Mouse (Mus musculus) bone marrow macrophage, adult 2 months (primary cell): ENCODE results near the gene Yaf2. TPM values are rescaled to one million over a fixed set of nuclear protein-coding genes. Genes with fewer than 3 reads are reported as not detected.
A peak's percentile ranks its signal among the peaks of the same experiment; 100 is the strongest.
"Not testable (repeated sequence)": the region's sequence is repeated elsewhere in the genome, so short reads cannot be mapped to it uniquely, and the experiment has no call there.

Experiments
- H3K27ac ChIP-seq: 2 replicates; pipeline ENCODE4 v1.5.1; 2012; ENCODE audit warnings: low read depth, low read length; ENCODE audit not compliant: insufficient read depth
- H3K4me1 ChIP-seq: 2 replicates; pipeline ENCODE4 v1.6.1; 2012; ENCODE audit warnings: low read length; ENCODE audit not compliant: control insufficient read depth, insufficient read depth
- H3K4me3 ChIP-seq: 2 replicates; pipeline ENCODE4 v1.5.1; 2012; ENCODE audit warnings: mild to moderate bottlenecking, low read length, moderate library complexity; ENCODE audit not compliant: insufficient read depth
- CTCF ChIP-seq: IDR thresholded peaks from 2 replicates; pipeline ENCODE4 v1.5.1; 2012; ENCODE audit warnings: low read depth, mild to moderate bottlenecking, low read length, moderate library complexity
- POLR2A ChIP-seq: IDR thresholded peaks from 2 replicates; pipeline ENCODE4 v1.6.1; 2012; ENCODE audit warnings: mild to moderate bottlenecking, low read depth, low read length, borderline replicate concordance
- polyA plus RNA-seq: library from polyadenylated mRNA; stranded (reverse); fragments of >200 nt; gene quantifications from 2 replicates; pipeline ENCODE4 v1.2.4, GENCODE M21; 2012; ENCODE audit not compliant: missing spikeins, insufficient read depth, insufficient read length

The Yaf2 gene
- polyA plus RNA-seq, result 23.5 and 23.6 TPM in 2 replicates

DNA sequence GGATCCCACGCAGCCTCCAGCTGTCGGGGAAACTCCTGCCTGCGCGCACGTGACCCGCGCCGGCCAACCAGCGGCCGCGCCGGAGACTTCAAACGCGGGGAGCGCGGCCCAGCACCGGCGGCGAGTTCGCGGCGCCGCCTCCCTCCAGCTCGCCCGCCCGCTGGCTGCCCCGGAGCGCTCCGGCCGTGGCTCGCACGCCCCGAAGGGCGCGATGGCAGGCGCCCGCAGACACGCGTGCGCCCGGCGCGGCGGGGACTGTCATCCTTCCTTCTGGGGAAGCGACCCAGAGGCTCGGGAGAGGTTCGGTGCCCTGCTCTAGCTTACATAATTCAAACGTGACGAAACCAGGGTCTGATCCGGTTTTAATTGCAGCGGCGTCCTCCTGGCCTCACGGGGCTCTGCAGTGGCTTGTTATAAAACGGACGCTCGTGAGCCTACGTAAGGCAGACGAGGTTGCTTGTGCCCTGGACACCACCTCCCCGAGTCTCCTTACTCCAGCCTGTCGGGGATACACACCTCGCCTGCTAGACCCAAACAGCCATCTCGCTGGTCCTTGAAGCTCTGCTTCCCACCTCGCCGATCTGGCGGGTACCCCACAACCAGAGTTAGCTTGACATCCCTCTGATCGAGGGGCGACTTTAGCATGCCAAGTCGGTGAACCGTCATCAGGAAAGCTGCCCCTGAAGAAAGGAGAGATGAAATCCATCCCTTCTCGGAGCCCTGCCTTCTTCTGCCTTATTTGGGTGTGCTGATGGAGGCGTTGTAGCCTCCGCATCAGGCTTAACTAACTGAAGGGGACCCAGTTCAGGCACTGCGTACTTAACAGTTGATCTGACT lies at the start of gene Yaf2:
Gene Yaf2, minus strand, starts transcription at position 11 of the 837 bp plus-strand sequence.
- no peak for TF ChIP-seq POLR2A
- TF ChIP-seq CTCF, result 0 out of 2 replicates have a peak, but pooled peaks have one; percentile 9
- Histone ChIP-seq H3K4me1 (peaks cover 12% of the 10 kb centered on the region), H3K4me3 (peak within 1 kb of the TSS; percentile 94), H3K27ac (peak within 1 kb of the TSS; percentile 19; the same call in 1 of the 2 replicates)

DNA sequence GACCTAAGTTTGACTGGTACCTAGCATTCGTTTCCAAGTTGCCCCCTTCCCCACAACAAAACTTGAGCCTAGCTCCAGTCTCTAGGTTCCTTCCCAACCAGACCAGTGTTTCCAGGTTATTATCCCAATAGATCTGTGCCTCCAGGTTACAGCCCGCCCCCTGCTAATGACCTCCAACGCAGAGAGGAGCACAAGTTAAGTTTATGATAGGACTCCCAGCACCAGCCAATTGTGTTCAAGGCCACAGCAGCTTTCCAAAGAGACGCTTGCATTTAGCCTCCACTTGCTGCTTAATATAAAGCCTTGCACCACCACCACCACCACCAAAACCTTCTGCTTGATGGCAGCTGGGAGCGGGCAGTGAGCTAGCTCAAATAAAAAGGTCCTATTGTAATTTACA lies 44.6 kb upstream of the Yaf2 start:
- H3K27ac ChIP-seq, result no peak overlapping the region
- peaks cover 8% of the 10 kb centered on the region for H3K4me1 ChIP-seq
- no peak overlapping the region for H3K4me3 ChIP-seq
- TF ChIP-seq POLR2A, result no peak
- TF ChIP-seq CTCF, result no peak

DNA sequence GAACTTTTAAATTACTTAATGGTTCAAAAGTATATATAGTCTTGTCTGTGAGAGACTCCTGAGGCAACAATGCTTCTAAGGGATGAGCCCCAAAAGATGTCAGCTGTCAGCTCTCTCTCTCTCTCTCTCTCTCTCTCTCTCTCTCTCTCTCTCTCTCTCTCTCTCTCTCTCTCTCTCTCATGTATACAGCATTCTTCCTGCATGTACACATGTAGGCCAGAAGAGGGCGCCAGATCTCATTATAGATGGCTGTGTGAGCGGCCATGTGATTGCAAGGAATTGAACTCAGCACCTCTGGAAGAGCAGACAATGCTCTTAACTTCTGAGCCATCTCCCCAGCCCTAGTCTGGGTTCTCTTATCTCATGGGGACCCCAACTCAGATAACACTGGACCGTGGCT lies 42.4 kb upstream of the Yaf2 start:
- H3K4me3 ChIP-seq, result no peak overlapping the region
- no peak overlapping the region for H3K27ac ChIP-seq
- TF ChIP-seq POLR2A, result no peak
- TF ChIP-seq CTCF, result no peak
- H3K4me1 ChIP-seq, result peaks cover 8% of the 10 kb centered on the region

DNA sequence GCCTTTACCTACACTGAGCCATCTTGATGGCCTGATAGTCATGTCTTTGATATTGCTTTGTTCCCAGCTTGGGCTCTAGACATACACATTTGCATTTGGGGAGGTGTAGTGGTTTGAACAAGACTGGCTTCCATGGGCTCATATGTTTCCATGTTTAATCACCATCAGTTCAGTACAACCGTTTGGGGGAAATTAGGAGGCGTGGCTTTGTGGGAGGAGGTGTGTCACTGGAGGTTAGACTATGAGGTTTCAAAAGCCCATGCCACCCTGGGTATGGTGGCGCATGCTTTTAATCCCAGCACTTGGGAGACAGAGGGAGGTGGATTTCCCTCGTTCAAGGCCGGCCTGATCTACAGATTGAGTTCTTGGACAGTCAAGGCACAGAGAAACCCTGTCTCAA lies 39.0 kb upstream of the Yaf2 start:
- TF ChIP-seq POLR2A, result no peak
- no peak for TF ChIP-seq CTCF

DNA sequence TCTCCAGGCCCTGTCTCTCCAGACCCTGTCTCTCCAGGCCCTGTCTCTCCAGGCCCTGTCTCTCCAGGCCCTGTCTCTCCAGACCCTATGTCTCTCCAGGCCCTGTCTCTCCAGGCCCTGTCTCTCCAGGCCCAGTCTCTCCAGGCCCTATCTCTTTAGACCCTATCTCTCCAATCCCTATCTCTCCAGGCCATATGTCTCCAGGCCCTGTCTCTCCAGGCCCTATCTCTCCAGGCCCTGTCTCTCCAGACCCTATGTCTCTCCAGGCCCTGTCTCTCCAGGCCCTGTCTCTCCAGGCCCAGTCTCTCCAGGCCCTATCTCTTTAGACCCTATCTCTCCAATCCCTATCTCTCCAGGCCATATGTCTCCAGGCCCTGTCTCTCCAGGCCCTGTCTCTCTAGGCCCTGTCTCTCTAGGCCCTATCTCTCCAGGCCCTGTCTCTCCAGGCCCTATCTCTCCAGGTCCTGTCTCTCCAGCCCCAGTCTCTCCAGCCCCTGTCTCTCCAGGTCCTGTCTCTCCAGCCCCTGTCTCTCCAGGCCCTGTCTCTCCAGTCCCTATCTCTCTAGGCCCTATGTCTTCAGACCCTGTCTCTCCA lies 35.9 kb upstream of the Yaf2 start:
- not testable (repeated sequence) for H3K27ac ChIP-seq, H3K4me1 ChIP-seq, H3K4me3 ChIP-seq

More for the DNA sequence above, 39.0 kb upstream of the Yaf2 start:
- Histone ChIP-seq H3K4me3 (no peak overlapping the region), H3K4me1 (no peaks in the 10 kb centered on the region), H3K27ac (no peak overlapping the region)

DNA sequence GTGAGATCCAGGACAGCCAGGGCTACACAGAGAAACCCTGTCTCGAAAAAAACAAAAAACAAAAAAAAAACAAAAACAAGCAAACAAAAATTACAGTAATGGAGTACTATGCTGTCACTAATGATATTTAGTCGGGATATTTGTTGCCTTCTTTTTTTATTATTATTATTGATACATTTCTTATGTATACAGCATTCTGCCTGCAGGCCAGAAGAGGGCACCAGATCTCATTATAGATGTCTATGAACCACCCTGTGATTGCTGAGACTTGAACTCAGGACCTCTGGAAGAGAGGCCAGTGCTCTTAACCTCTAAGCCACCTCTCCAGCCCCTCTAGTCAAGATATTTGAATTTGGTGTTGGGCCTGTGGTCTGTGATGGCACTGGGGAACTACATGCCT lies 35.1 kb upstream of the Yaf2 start:
- no peaks in the 10 kb centered on the region for H3K4me1 ChIP-seq
- no peak overlapping the region for H3K27ac ChIP-seq
- no peak overlapping the region for H3K4me3 ChIP-seq
- TF ChIP-seq POLR2A, result no peak
- 0 out of 2 replicates have a peak, but pooled peaks have one; percentile 17 for TF ChIP-seq CTCF

DNA sequence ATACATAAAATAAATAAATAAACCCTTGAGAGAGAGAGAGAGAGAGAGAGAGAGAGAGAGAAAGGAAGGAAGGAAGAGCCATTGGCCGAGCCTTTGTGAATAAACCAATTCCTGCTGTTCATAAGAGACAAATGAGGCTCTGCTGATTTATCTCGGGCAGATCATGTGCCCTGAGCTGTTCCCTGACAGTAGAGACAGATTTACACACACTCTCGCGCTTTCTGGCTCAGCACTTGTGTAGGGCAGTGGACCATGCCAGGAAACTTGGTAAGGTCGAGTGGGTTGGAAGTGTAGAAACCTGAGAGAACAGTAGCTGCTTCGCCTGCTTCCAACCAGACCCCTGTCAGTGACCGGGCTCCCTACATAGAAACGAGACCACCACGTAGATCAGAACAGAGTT lies 31.8 kb upstream of the Yaf2 start:
- Histone ChIP-seq H3K27ac (no peak overlapping the region), H3K4me3 (no peak overlapping the region), H3K4me1 (no peaks in the 10 kb centered on the region)
- TF ChIP-seq CTCF, result no peak
- no peak for TF ChIP-seq POLR2A

DNA sequence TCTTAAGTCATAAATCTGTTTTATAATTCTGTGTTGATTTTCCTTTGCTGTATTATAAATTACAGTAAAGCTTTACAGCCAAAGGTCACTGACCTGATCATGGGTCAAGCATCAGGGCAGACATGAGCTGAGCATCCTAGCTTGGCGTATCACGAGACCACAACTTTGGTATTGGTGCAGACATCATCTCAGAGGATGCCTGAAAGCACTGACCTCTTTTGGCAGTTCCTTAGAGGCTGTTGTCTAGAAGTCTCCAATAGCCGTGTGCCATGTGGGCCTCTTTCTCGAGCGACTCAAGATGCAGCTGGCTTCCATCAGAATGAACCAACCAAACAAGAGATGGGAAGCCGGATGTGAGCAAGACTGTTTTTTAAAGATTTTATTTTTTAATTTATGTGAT lies 28.8 kb upstream of the Yaf2 start:
- TF ChIP-seq CTCF (no peak), POLR2A (no peak)
- no peak overlapping the region for H3K27ac ChIP-seq
- H3K4me1 ChIP-seq, result no peaks in the 10 kb centered on the region
- no peak overlapping the region for H3K4me3 ChIP-seq

DNA sequence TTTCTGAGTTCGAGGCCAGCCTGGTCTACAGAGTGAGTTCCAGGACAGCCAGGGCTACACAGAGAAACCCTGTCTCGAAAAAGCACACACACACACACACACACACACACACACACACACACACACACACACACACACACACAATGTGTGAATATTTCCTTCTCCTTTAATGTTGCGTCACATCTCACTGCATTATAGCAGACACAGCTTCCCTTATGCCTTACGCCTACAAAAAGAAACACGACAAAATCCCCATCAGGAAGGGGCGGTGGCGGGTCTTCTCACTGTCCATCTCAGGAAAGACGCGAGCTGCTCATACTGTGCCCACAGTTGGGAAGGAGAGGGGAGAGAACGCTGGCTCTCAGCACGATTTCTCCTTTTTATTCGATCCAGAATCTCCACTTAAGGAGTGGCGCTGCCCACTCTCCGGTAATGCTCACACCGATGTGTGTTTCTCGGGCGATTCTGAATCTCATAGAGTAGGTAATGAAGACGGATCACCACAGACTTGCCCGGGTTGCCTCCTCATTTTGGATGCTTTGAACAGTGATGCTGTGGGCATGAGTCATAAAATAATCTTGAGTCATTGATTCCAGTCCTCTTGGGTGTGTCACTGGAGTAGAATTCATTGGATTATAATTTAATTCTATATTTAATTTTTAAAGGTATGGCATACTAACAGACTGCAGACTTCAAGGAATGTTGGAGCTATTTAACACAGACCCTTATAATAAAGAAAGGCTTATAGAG lies 21.8 kb upstream of the Yaf2 start:
- Histone ChIP-seq H3K27ac (peak overlapping the region; percentile 30), H3K4me1 (peaks cover 4% of the 10 kb centered on the region), H3K4me3 (no peak overlapping the region)
- no peak for TF ChIP-seq POLR2A
- no peak for TF ChIP-seq CTCF
